Mouse (Mus musculus): ENCODE measurements around the gene Cwh43.

- no peak for TF ChIP-seq CTCF (IDR thresholded peaks at IDR 0.05; ENCODE audit: low read depth)
- TF ChIP-seq EP300 (IDR thresholded peaks at IDR 0.05; ENCODE audit: low read depth) = no peak
Observed at GRCm38 (mm10) chr5:73406861-73407260, 986 bp downstream of the Cwh43 start.
